Mouse (Mus musculus) A20 (cell line): ENCODE data around the gene Glyr1.
A peak's percentile ranks its signal among the peaks of the same experiment; 100 is the strongest.

Experiments used
- DNase-seq: peaks from one replicate; pipeline ENCODE4 v3.0.0-alpha.2; 2011; ENCODE audit warnings: low read depth, low spot score

Gene Glyr1

GRCm38 (mm10) chr16:5011285-5011684 is 38.4 kb downstream of the Glyr1 start:
- peak; percentile 92 for DNase-seq

- DNase-seq: peak; percentile 19
Measured at GRCm38 (mm10) chr16:5010371-5010935, 39.2 kb downstream of the Glyr1 start.

- DNase-seq: no peak
Measured at GRCm38 (mm10) chr16:5008076-5008475, 41.6 kb downstream of the Glyr1 start.

GRCm38 (mm10) chr16:5007492-5007891 is 42.2 kb downstream of the Glyr1 start:
- no peak for DNase-seq

GRCm38 (mm10) chr16:5007067-5007466 is 42.6 kb downstream of the Glyr1 start, which contains the start of gene Smim22:
TSS of gene Smim22 (plus strand) at chr16:5007288.
- DNase-seq: no peak

- DNase-seq: no peak
Measured at GRCm38 (mm10) chr16:5000611-5001010, 49.1 kb downstream of the Glyr1 start.

GRCm38 (mm10) chr16:4998984-4999383 is 50.7 kb downstream of the Glyr1 start:
- DNase-seq: no peak

GRCm38 (mm10) chr16:4997553-4997952 is 52.1 kb downstream of the Glyr1 start, which contains the start of gene Sept12:
TSS of gene Sept12 (minus strand) at chr16:4997852.
- DNase-seq: no peak

GRCm38 (mm10) chr16:4993276-4993675 is 56.4 kb downstream of the Glyr1 start:
- no peak for DNase-seq

- DNase-seq: no peak
Measured at GRCm38 (mm10) chr16:4984717-4985116, 64.9 kb downstream of the Glyr1 start.

GRCm38 (mm10) chr16:4979755-4980380 is 69.8 kb downstream of the Glyr1 start:
- peak; percentile 73 for DNase-seq

GRCm38 (mm10) chr16:4978275-4979051 is 71.2 kb downstream of the Glyr1 start:
- DNase-seq: no peak

GRCm38 (mm10) chr16:4976180-4976579 is 73.5 kb downstream of the Glyr1 start:
- DNase-seq: no peak

- no peak for DNase-seq
Measured at GRCm38 (mm10) chr16:4974521-4974920, 75.1 kb downstream of the Glyr1 start.

- DNase-seq: no peak
Measured at GRCm38 (mm10) chr16:4971626-4972025, 78.0 kb downstream of the Glyr1 start.

- no peak for DNase-seq
Measured at GRCm38 (mm10) chr16:4969055-4969843, 80.4 kb downstream of the Glyr1 start.

- DNase-seq: peak; percentile 55
Measured at GRCm38 (mm10) chr16:4968426-4968825, 81.2 kb downstream of the Glyr1 start.

- no peak for DNase-seq
Measured at GRCm38 (mm10) chr16:4965392-4966129, 84.1 kb downstream of the Glyr1 start.

GRCm38 (mm10) chr16:4964731-4965391 is 84.8 kb downstream of the Glyr1 start:
- DNase-seq: no peak
